Mouse (Mus musculus) liver, embryonic 13.5 days (tissue): Measurements from ENCODE around the gene Zcchc10. TPM values are rescaled to one million over a fixed set of nuclear protein-coding genes. Genes with fewer than 3 reads are reported as not detected.
"Not testable (repeated sequence)": the region's sequence is repeated elsewhere in the genome, so short reads cannot be mapped to it uniquely, and the experiment has no call there.

Experiments used
- ATAC-seq: fragments of 200-750 bp; cut with Nextera tagmentation; 2 replicates; pipeline ENCODE4 v1.8.0; 2017; ENCODE audit warnings: low read depth, mild to moderate bottlenecking, moderate number of reproducible peaks, moderate library complexity
- DNase-seq: peaks from one replicate; pipeline ENCODE4 v3.0.0; 2022
- H3K27ac ChIP-seq: fragments of 300-500 bp; sonication (generic); 2 replicates; pipeline ENCODE4 v1.5.1; 2015; ENCODE audit warnings: moderate library complexity, mild to moderate bottlenecking, inconsistent platforms
- H3K27me3 ChIP-seq: fragments of 300-500 bp; sonication (generic); 2 replicates; pipeline ENCODE4 v1.6.1; 2015; ENCODE audit warnings: mild to moderate bottlenecking, inconsistent platforms
- H3K36me3 ChIP-seq: fragments of 300-500 bp; sonication (generic); 2 replicates; pipeline ENCODE4 v1.6.1; 2015; ENCODE audit warnings: mild to moderate bottlenecking, inconsistent platforms
- H3K4me1 ChIP-seq: fragments of 300-500 bp; sonication (generic); replicated peaks from 2 replicates; pipeline ENCODE4 v1.6.1; 2015; ENCODE audit warnings: inconsistent platforms
- H3K4me2 ChIP-seq: fragments of 300-500 bp; sonication (generic); 2 replicates; pipeline ENCODE4 v1.6.1; 2015; ENCODE audit warnings: inconsistent platforms, mild to moderate bottlenecking, moderate library complexity
- H3K4me3 ChIP-seq: fragments of 300-500 bp; sonication (generic); replicated peaks from 2 replicates; pipeline ENCODE4 v1.5.1; 2015; ENCODE audit warnings: mild to moderate bottlenecking, inconsistent platforms
- H3K9ac ChIP-seq: fragments of 300-500 bp; sonication (generic); 2 replicates; pipeline ENCODE4 v1.6.1; 2015; ENCODE audit warnings: mild to moderate bottlenecking, inconsistent platforms
- H3K9me3 ChIP-seq: fragments of 300-500 bp; sonication (generic); replicated peaks from 2 replicates; pipeline ENCODE4 v1.6.1; 2016; ENCODE audit warnings: inconsistent platforms
- WGBS: fragments of 180-500 bp; shearing (Covaris S2); methylation state at CpG from one replicate; pipeline ENCODE4 v1.1.7; 2015; ENCODE audit not compliant: insufficient replicate concordance; 5-methylcytosine and 5-hydroxymethylcytosine counted together
- polyA plus RNA-seq: library from polyadenylated mRNA; unstranded; fragments of >200 nt; fragmentation: Nextera tagmentation; extraction: Ambion mirVana; gene quantifications from 2 replicates; pipeline ENCODE4 v1.2.1, GENCODE M21; 2015

The Zcchc10 gene
- polyA plus RNA-seq: 15.1 and 18.9 TPM in 2 replicates

DNA sequence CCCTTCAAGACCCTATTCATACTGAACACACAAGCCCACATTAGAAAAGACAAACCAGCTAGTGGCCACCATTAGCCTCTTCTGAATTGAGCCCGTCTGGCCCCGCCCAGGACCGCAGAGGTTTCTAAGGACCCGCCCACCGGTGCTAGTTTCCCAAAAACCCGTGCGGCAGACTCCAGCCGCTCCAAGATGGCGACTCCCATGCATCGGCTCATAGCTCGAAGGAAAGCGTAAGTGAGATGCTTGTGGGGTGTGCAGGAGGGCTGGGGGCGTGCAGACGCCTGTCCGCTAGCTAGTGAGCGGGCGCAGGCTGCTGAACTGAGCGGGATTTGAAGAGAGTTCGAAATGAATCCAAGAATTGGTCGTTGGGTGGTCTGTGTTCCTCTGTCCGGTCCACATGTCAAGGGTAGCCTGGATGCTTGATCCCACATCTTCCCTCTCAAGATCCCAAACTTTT is at the start of gene Zcchc10:
Gene Zcchc10 (plus strand): TSS at position 168 of the 457 bp plus-strand sequence.
- peak within 1 kb of the TSS; percentile 84 for H3K4me2 ChIP-seq
- no peaks in the 10 kb centered on the region for H3K9me3 ChIP-seq
- peak; percentile 97 for ATAC-seq
- peak within 1 kb of the TSS; percentile 80 for H3K9ac ChIP-seq
- peak; percentile 87 for DNase-seq
- peaks cover 27% of the 10 kb centered on the region for H3K36me3 ChIP-seq
- peak within 1 kb of the TSS; percentile 76 for H3K4me3 ChIP-seq
- peak within 1 kb of the TSS; percentile 4; the same call in 1 of the 2 replicates for H3K27ac ChIP-seq
- H3K27me3 ChIP-seq: no peaks in the 10 kb centered on the region
- peaks cover 20% of the 10 kb centered on the region for H3K4me1 ChIP-seq
- under 1% methylated on average over 21 of the region's 21 CpGs for WGBS

GRCm38 (mm10) chr11:53275358-53275757 is 49.1 kb upstream of the Zcchc10 start:
- Histone ChIP-seq H3K4me2 (no peak overlapping the region), H3K36me3 (peaks cover 81% of the 10 kb centered on the region), H3K27me3 (no peaks in the 10 kb centered on the region), H3K9ac (no peak overlapping the region), H3K27ac (no peak overlapping the region), H3K4me1 (no peaks in the 10 kb centered on the region), H3K4me3 (no peak overlapping the region), H3K9me3 (no peaks in the 10 kb centered on the region)
- no peak for ATAC-seq
- DNase-seq: no peak
- WGBS: 91% methylated on average over 3 of the region's 3 CpGs

DNA sequence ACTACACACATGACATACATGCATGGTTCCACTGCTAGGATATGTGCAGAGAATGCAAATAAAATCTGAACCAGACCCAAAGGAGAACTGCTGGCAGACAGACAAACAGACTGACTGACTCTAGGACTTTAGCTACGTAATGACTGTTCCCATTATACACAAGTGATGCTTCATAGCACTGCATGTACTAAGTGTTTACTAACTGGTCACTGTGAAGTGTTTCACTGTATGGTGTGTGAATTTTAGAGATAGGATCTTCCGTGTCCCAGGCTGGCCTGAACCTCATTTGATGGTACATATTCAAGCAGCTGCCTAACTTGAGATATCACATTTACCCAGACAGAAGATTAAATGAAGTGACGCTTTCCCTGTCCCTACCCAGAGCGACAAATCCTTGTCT is 46.1 kb upstream of the Zcchc10 start:
- DNase-seq: no peak
- Histone ChIP-seq H3K9me3 (no peaks in the 10 kb centered on the region), H3K4me3 (no peak overlapping the region), H3K9ac (no peak overlapping the region), H3K4me2 (no peak overlapping the region), H3K4me1 (no peaks in the 10 kb centered on the region), H3K27me3 (no peaks in the 10 kb centered on the region), H3K27ac (no peak overlapping the region), H3K36me3 (peaks cover 80% of the 10 kb centered on the region)
- WGBS: 68% methylated on average over 4 of the region's 4 CpGs
- no peak for ATAC-seq

DNA sequence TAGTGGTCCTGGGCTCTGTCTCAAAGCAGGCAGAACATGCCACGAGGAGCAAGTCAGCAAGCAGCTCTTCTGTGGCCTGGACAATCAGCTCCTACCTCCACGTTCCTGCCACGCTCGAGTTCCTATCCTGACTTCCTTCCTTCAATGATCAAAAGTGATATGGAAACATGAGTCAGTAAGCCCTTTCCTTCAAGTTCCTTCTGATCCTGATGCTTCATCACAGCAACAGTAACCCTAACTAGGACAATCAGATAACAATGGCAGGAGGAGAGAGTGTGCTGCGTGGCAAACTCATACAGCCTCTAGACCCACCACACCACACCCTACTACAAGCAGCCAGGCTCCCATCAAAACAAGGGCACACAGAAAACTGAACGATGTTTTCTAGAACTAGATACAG is 38.6 kb upstream of the Zcchc10 start:
- Histone ChIP-seq H3K4me3 (no peak overlapping the region), H3K27me3 (no peaks in the 10 kb centered on the region), H3K9me3 (no peaks in the 10 kb centered on the region), H3K27ac (no peak overlapping the region), H3K9ac (no peak overlapping the region), H3K4me2 (no peak overlapping the region), H3K4me1 (no peaks in the 10 kb centered on the region), H3K36me3 (peaks cover 94% of the 10 kb centered on the region)
- WGBS: 51% methylated on average over 6 of the region's 6 CpGs
- DNase-seq: no peak
- ATAC-seq: no peak

GRCm38 (mm10) chr11:53290187-53290586 is 34.3 kb upstream of the Zcchc10 start:
- not testable (repeated sequence) for DNase-seq, H3K4me3 ChIP-seq, H3K9ac ChIP-seq, ATAC-seq, H3K27ac ChIP-seq, H3K27me3 ChIP-seq, H3K9me3 ChIP-seq, H3K4me2 ChIP-seq
- WGBS: 82% methylated on average over 2 of the region's 2 CpGs
- peaks cover 11% of the 10 kb centered on the region for H3K4me1 ChIP-seq
- peaks cover 82% of the 10 kb centered on the region for H3K36me3 ChIP-seq

DNA sequence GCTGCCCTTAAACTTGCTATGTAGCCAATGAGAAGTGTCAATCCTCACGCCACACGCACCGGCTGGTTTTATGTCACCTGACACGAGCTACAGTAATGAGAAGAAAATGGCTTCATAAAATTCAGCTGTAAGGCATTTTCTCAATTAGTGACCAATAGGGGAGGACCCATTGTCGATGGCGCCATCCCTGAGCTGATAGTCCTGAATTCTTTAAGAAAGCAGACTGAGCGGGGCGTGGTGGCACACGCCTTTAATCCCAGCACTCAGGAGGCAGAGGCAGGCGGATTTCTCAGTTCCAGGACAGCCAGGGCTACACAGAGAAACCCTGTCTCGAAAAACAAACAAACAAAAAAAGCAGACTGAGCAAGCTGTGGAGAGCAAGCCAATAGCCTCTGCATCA is 33.6 kb upstream of the Zcchc10 start:
- H3K4me3 ChIP-seq: no peak overlapping the region
- DNase-seq (no peak), ATAC-seq (no peak)
- no peaks in the 10 kb centered on the region for H3K27me3 ChIP-seq
- H3K4me2 ChIP-seq: no peak overlapping the region
- no peak overlapping the region for H3K9ac ChIP-seq
- no peaks in the 10 kb centered on the region for H3K9me3 ChIP-seq
- 83% methylated on average over 11 of the region's 11 CpGs for WGBS
- no peak overlapping the region for H3K27ac ChIP-seq
- peaks cover 76% of the 10 kb centered on the region for H3K36me3 ChIP-seq
- peaks cover 14% of the 10 kb centered on the region for H3K4me1 ChIP-seq

- H3K9me3 ChIP-seq: no peaks in the 10 kb centered on the region
- no peaks in the 10 kb centered on the region for H3K27me3 ChIP-seq
- H3K27ac ChIP-seq: no peak overlapping the region; the same call in 1 of the 2 replicates
- H3K4me3 ChIP-seq: no peak overlapping the region
- 0 out of 2 replicates have a peak overlapping the region, but pooled peaks have one; percentile 16 for H3K9ac ChIP-seq
- ATAC-seq (peak; percentile 73), DNase-seq (peak; percentile 15)
- WGBS: 52% methylated on average over 5 of the region's 5 CpGs
- H3K4me2 ChIP-seq: 0 out of 2 replicates have a peak overlapping the region, but pooled peaks have one; percentile 4
- H3K36me3 ChIP-seq: peaks cover 60% of the 10 kb centered on the region
- peaks cover 47% of the 10 kb centered on the region for H3K4me1 ChIP-seq
These were observed 30.0 kb upstream of the Zcchc10 start for GRCm38 (mm10) chr11:53294441-53294840.

- Histone ChIP-seq H3K4me2 (peak overlapping the region; percentile 88; the same call in 1 of the 2 replicates), H3K9me3 (no peaks in the 10 kb centered on the region), H3K27me3 (no peaks in the 10 kb centered on the region), H3K4me3 (no peak overlapping the region), H3K36me3 (peaks cover 37% of the 10 kb centered on the region), H3K9ac (no peak overlapping the region), H3K4me1 (peaks cover 59% of the 10 kb centered on the region), H3K27ac (no peak overlapping the region)
- no peak for DNase-seq
- WGBS: 53% methylated on average over 4 of the region's 4 CpGs
- no peak for ATAC-seq
These were observed 27.6 kb upstream of the Zcchc10 start for GRCm38 (mm10) chr11:53296880-53297279.

DNA sequence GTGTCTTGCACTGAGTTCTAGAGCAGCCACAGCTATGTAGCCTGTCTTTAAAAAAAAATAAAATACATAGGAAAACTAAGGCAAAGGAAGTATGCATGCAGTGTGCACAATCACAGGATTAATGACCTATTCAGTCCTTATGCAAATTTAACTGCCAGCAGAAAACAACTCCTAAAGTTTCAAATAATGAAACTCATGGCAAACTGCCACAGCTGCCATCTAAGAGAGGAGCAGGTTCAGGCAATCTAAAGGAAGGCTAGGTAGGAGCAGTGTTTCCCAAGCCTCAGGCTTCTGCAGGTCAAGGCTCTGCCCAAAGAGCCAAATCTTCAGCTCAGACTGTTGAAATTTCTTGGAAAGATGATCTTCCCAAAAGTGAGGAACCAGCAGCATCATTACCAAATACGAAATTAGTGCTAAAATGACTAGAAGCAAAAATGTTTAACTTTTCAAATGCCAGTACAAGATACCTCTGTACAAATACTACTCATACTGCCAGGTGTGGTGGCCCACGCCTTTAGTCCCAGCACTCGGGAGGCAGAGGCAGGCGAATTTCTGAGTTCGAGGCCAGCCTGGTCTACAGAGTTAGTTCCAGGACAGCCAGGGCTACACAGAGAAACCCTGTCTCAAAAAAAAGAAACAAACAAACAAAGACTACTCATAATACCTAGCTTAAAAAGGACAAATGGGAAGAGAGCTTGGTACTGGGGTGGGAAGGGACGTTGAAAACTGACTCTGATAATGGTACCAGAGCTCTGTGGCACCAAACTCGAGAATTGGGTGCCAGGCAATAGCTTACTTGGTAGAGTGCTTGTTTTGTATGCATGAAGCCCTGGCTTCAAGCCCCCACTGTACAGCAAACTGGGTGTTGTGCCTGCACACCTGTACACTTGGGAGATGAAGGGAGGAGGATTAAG is 26.3 kb upstream of the Zcchc10 start:
- H3K27ac ChIP-seq: no peak overlapping the region
- H3K4me1 ChIP-seq: peaks cover 60% of the 10 kb centered on the region
- H3K9me3 ChIP-seq: no peaks in the 10 kb centered on the region
- peak overlapping the region; percentile 98 for H3K9ac ChIP-seq
- peak overlapping the region; percentile 93 for H3K4me3 ChIP-seq
- DNase-seq (no peak), ATAC-seq (no peak)
- no peaks in the 10 kb centered on the region for H3K27me3 ChIP-seq
- H3K4me2 ChIP-seq: peak overlapping the region; percentile 88
- WGBS: 72% methylated on average over 7 of the region's 7 CpGs
- H3K36me3 ChIP-seq: peaks cover 26% of the 10 kb centered on the region

DNA sequence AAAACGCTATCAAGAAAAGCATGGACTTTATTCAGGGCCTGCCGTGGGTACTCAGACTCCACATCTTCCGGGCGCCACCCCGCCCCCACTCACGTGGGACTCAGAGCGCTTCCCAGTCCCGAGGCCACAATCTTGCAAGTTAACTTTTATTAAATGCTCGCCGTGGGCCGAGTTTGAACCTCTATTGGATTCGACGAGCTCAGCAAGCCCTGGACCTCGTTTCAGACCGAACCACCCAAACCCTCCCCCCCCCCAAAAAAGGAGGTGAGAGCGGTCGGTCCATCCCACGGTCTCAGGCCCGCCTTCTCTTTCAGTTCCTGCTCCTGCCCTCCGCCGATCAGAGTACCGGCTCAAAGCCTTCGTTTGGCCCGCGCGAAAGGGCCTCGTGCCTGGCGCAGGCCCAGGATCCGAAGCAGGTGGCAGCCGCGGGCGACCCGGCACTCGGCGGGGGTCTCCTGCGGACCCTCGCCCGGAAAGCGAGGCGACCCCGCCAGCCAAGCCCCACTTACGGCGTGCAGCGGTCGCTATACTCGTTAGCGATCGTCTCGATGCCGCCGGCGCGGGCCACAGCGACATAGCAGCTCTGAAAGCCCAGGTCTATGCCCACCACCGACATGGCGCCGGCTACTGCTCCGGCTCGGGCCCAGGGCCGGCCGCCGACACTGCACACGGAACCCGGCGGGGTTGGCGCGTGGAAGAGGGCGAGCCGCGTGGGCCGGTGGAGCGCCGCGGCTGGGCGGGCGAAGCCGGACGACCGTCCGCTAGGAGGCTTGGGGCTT is 24.7 kb upstream of the Zcchc10 start:
- ATAC-seq (peak; percentile 55; the same call in 1 of the 2 replicates), DNase-seq (peak; percentile 55)
- Histone ChIP-seq H3K4me3 (peak overlapping the region; percentile 93), H3K9me3 (no peaks in the 10 kb centered on the region), H3K27ac (peak overlapping the region; percentile 99), H3K4me1 (peaks cover 53% of the 10 kb centered on the region), H3K9ac (peak overlapping the region; percentile 98), H3K4me2 (peak overlapping the region; percentile 88), H3K36me3 (peaks cover 20% of the 10 kb centered on the region), H3K27me3 (no peaks in the 10 kb centered on the region)
- under 1% methylated on average over 80 of the region's 80 CpGs for WGBS
